Mouse (Mus musculus): Measurements from ENCODE around the gene Rnf41. TPM values are rescaled to one million over a fixed set of nuclear protein-coding genes. Genes with fewer than 3 reads are reported as not detected.

Gene Rnf41
- polyA plus RNA-seq, 1 experiment from 2014 or later, result 42.3 TPM

GRCm38 (mm10) chr10:128458719-128459408 is 47.4 kb downstream of the Rnf41 start, which contains the start of gene Smarcc2:
Smarcc2 (plus strand) TSS chr10:128459248.
- peak within 1 kb of the TSS; percentile 93 for H3K4me3 ChIP-seq
- ATAC-seq (ENCODE audit: low FRiP score, low read depth), result peak; percentile 81
- no peaks in the 10 kb centered on the region for H3K27me3 ChIP-seq
- H3K36me3 ChIP-seq, result peaks cover 29% of the 10 kb centered on the region
- H3K9ac ChIP-seq, result peak within 1 kb of the TSS; percentile 97
- no peaks in the 10 kb centered on the region for H3K9me3 ChIP-seq
- H3K27ac ChIP-seq, result peak within 1 kb of the TSS; percentile 94
- WGBS, result under 1% methylated on average over 75 of the region's 86 CpGs
- peaks cover 11% of the 10 kb centered on the region for H3K4me1 ChIP-seq
- peak within 1 kb of the TSS; percentile 85 for H3K4me2 ChIP-seq (replicated peaks)

- ATAC-seq (ENCODE audit: low FRiP score, low read depth), result peak; percentile 65
- Histone ChIP-seq H3K9me3 (no peaks in the 10 kb centered on the region), H3K4me1 (peaks cover 11% of the 10 kb centered on the region), H3K4me2 (replicated peaks) (peak overlapping the region; percentile 85), H3K27ac (peak overlapping the region; percentile 94), H3K27me3 (no peaks in the 10 kb centered on the region), H3K36me3 (peaks cover 37% of the 10 kb centered on the region), H3K4me3 (peak overlapping the region; percentile 93), H3K9ac (peak overlapping the region; percentile 97)
- 1% methylated on average over 25 of the region's 67 CpGs for WGBS
Measured at GRCm38 (mm10) chr10:128459409-128460269, 48.2 kb downstream of the Rnf41 start.

- H3K27me3 ChIP-seq, result no peaks in the 10 kb centered on the region
- peaks cover 43% of the 10 kb centered on the region for H3K36me3 ChIP-seq
- peak overlapping the region; percentile 93 for H3K4me3 ChIP-seq
- peak overlapping the region; percentile 97 for H3K9ac ChIP-seq
- peak overlapping the region; percentile 94; the same call in 1 of the 2 replicates for H3K27ac ChIP-seq
- H3K4me1 ChIP-seq, result peaks cover 11% of the 10 kb centered on the region
- H3K4me2 ChIP-seq (replicated peaks), result peak overlapping the region; percentile 85
- no peak for ATAC-seq (ENCODE audit: low FRiP score, low read depth)
- WGBS, result under 1% methylated on average over 5 of the region's 5 CpGs
- no peaks in the 10 kb centered on the region for H3K9me3 ChIP-seq
Measured at GRCm38 (mm10) chr10:128460270-128460630, 48.8 kb downstream of the Rnf41 start.

- Histone ChIP-seq H3K27me3 (no peaks in the 10 kb centered on the region), H3K9ac (no peak overlapping the region), H3K36me3 (peaks cover 93% of the 10 kb centered on the region), H3K27ac (no peak overlapping the region), H3K4me1 (no peaks in the 10 kb centered on the region), H3K4me2 (replicated peaks) (no peak overlapping the region), H3K4me3 (no peak overlapping the region), H3K9me3 (no peaks in the 10 kb centered on the region)
- no peak for ATAC-seq (ENCODE audit: low FRiP score, low read depth)
- 91% methylated on average over 11 of the region's 12 CpGs for WGBS
Measured at GRCm38 (mm10) chr10:128474366-128474765, 62.9 kb downstream of the Rnf41 start.

GRCm38 (mm10) chr10:128486370-128486769 is 74.9 kb downstream of the Rnf41 start:
- Histone ChIP-seq H3K9me3 (no peaks in the 10 kb centered on the region), H3K4me1 (peaks cover 18% of the 10 kb centered on the region), H3K9ac (no peak overlapping the region), H3K36me3 (peaks cover 94% of the 10 kb centered on the region), H3K4me2 (replicated peaks) (no peak overlapping the region), H3K4me3 (no peak overlapping the region), H3K27ac (no peak overlapping the region), H3K27me3 (no peaks in the 10 kb centered on the region)
- WGBS, result 90% methylated on average over 7 of the region's 7 CpGs
- no peak for ATAC-seq (ENCODE audit: low FRiP score, low read depth)

- no peak overlapping the region for H3K9ac ChIP-seq
- peaks cover 30% of the 10 kb centered on the region for H3K4me1 ChIP-seq
- no peaks in the 10 kb centered on the region for H3K9me3 ChIP-seq
- no peak for ATAC-seq (ENCODE audit: low FRiP score, low read depth)
- H3K36me3 ChIP-seq, result peaks cover 84% of the 10 kb centered on the region
- no peak overlapping the region for H3K27ac ChIP-seq
- H3K4me2 ChIP-seq (replicated peaks), result no peak overlapping the region
- WGBS, result 93% methylated on average over 22 of the region's 22 CpGs
- H3K27me3 ChIP-seq, result no peaks in the 10 kb centered on the region
- H3K4me3 ChIP-seq, result no peak overlapping the region
Measured at GRCm38 (mm10) chr10:128487861-128488712, 76.6 kb downstream of the Rnf41 start.

- H3K4me1 ChIP-seq, result peaks cover 30% of the 10 kb centered on the region
- H3K4me2 ChIP-seq (replicated peaks), result no peak overlapping the region
- WGBS, result 78% methylated on average over 4 of the region's 4 CpGs
- H3K9ac ChIP-seq, result no peak overlapping the region
- no peaks in the 10 kb centered on the region for H3K27me3 ChIP-seq
- H3K9me3 ChIP-seq, result no peaks in the 10 kb centered on the region
- H3K36me3 ChIP-seq, result peaks cover 77% of the 10 kb centered on the region
- no peak overlapping the region for H3K4me3 ChIP-seq
- no peak overlapping the region for H3K27ac ChIP-seq
- no peak for ATAC-seq (ENCODE audit: low FRiP score, low read depth)
Measured at GRCm38 (mm10) chr10:128488776-128489175, 77.3 kb downstream of the Rnf41 start.

GRCm38 (mm10) chr10:128489380-128489779 is 77.9 kb downstream of the Rnf41 start:
- Histone ChIP-seq H3K36me3 (peaks cover 71% of the 10 kb centered on the region), H3K4me2 (replicated peaks) (no peak overlapping the region), H3K4me1 (peaks cover 30% of the 10 kb centered on the region), H3K4me3 (no peak overlapping the region), H3K9ac (peak overlapping the region; percentile 50; the same call in 1 of the 2 replicates), H3K9me3 (no peaks in the 10 kb centered on the region), H3K27ac (peak overlapping the region; percentile 33; the same call in 1 of the 2 replicates), H3K27me3 (no peaks in the 10 kb centered on the region)
- ATAC-seq (ENCODE audit: low FRiP score, low read depth), result no peak
- 63% methylated on average over 5 of the region's 5 CpGs for WGBS

GRCm38 (mm10) chr10:128489785-128490184 is 78.3 kb downstream of the Rnf41 start:
- Histone ChIP-seq H3K4me1 (peaks cover 33% of the 10 kb centered on the region), H3K4me2 (replicated peaks) (no peak overlapping the region), H3K27me3 (no peaks in the 10 kb centered on the region), H3K27ac (peak overlapping the region; percentile 33; the same call in 1 of the 2 replicates), H3K36me3 (peaks cover 67% of the 10 kb centered on the region), H3K9me3 (no peaks in the 10 kb centered on the region), H3K4me3 (no peak overlapping the region), H3K9ac (peak overlapping the region; percentile 50; the same call in 1 of the 2 replicates)
- ATAC-seq (ENCODE audit: low FRiP score, low read depth), result no peak
- WGBS, result 57% methylated on average over 4 of the region's 4 CpGs

- peaks cover 38% of the 10 kb centered on the region for H3K4me1 ChIP-seq
- H3K27me3 ChIP-seq, result no peaks in the 10 kb centered on the region
- ATAC-seq (ENCODE audit: low FRiP score, low read depth), result no peak
- peaks cover 67% of the 10 kb centered on the region for H3K36me3 ChIP-seq
- no peaks in the 10 kb centered on the region for H3K9me3 ChIP-seq
- H3K9ac ChIP-seq, result 0 out of 2 replicates have a peak overlapping the region, but pooled peaks have one; percentile 50
- 59% methylated on average over 5 of the region's 5 CpGs for WGBS
- no peak overlapping the region for H3K4me3 ChIP-seq
- no peak overlapping the region for H3K4me2 ChIP-seq (replicated peaks)
- H3K27ac ChIP-seq, result no peak overlapping the region
Measured at GRCm38 (mm10) chr10:128490232-128490631, 78.8 kb downstream of the Rnf41 start.

- no peak for ATAC-seq (ENCODE audit: low FRiP score, low read depth)
- 54% methylated on average over 5 of the region's 5 CpGs for WGBS
- H3K4me3 ChIP-seq, result no peak overlapping the region
- peaks cover 41% of the 10 kb centered on the region for H3K4me1 ChIP-seq
- H3K27me3 ChIP-seq, result no peaks in the 10 kb centered on the region
- no peak overlapping the region for H3K9ac ChIP-seq
- no peaks in the 10 kb centered on the region for H3K9me3 ChIP-seq
- peak overlapping the region; percentile 79 for H3K4me2 ChIP-seq (replicated peaks)
- H3K36me3 ChIP-seq, result peaks cover 60% of the 10 kb centered on the region
- H3K27ac ChIP-seq, result peak overlapping the region; percentile 6; the same call in 1 of the 2 replicates
Measured at GRCm38 (mm10) chr10:128490912-128491311, 79.5 kb downstream of the Rnf41 start.

All from limb, embryonic 13.5 days (tissue).